Mouse (Mus musculus): Measurements from ENCODE around the gene Npdc1. TPM values are rescaled to one million over a fixed set of nuclear protein-coding genes. Genes with fewer than 3 reads are reported as not detected.

The Npdc1 gene
- polyA plus RNA-seq, 1 experiment from 2014 or later, result 53.7 TPM

GRCm38 (mm10) chr2:25430395-25431233 lies 31.5 kb downstream of the Npdc1 start:
- H3K36me3 ChIP-seq (ENCODE audit: control insufficient read depth, insufficient read depth, low read length), result no peaks in the 10 kb centered on the region
- H3K9ac ChIP-seq (replicated peaks; ENCODE audit: low read depth, low read length), result no peak overlapping the region
- H3K9me3 ChIP-seq (ENCODE audit: control insufficient read depth, low read depth, low read length), result no peaks in the 10 kb centered on the region
- H3K27me3 ChIP-seq (ENCODE audit: control insufficient read depth, insufficient read depth, low read length), result no peaks in the 10 kb centered on the region
- no peak overlapping the region for H3K27ac ChIP-seq (ENCODE audit: low read length)
- no peak for ATAC-seq (ENCODE audit: insufficient number of reproducible peaks, insufficient read depth, low FRiP score, low read depth)
- no peaks in the 10 kb centered on the region for H3K4me1 ChIP-seq (ENCODE audit: control insufficient read depth, insufficient read depth, low read length)
- no peak overlapping the region for H3K4me3 ChIP-seq (ENCODE audit: low read depth, low read length)
- no peak overlapping the region for H3K4me2 ChIP-seq (replicated peaks; ENCODE audit: low read depth, low read length)
- 71% methylated on average over 17 of the region's 17 CpGs for WGBS

GRCm38 (mm10) chr2:25431308-25431855 lies 32.2 kb downstream of the Npdc1 start:
- no peaks in the 10 kb centered on the region for H3K9me3 ChIP-seq (ENCODE audit: control insufficient read depth, low read depth, low read length)
- H3K4me1 ChIP-seq (ENCODE audit: control insufficient read depth, insufficient read depth, low read length), result no peaks in the 10 kb centered on the region
- no peaks in the 10 kb centered on the region for H3K36me3 ChIP-seq (ENCODE audit: control insufficient read depth, insufficient read depth, low read length)
- H3K27me3 ChIP-seq (ENCODE audit: control insufficient read depth, insufficient read depth, low read length), result no peaks in the 10 kb centered on the region
- H3K27ac ChIP-seq (ENCODE audit: low read length), result no peak overlapping the region
- no peak overlapping the region for H3K4me2 ChIP-seq (replicated peaks; ENCODE audit: low read depth, low read length)
- no peak overlapping the region for H3K4me3 ChIP-seq (ENCODE audit: low read depth, low read length)
- H3K9ac ChIP-seq (replicated peaks; ENCODE audit: low read depth, low read length), result no peak overlapping the region
- no peak for ATAC-seq (ENCODE audit: insufficient number of reproducible peaks, insufficient read depth, low FRiP score, low read depth)
- WGBS, result 74% methylated on average over 6 of the region's 6 CpGs

GRCm38 (mm10) chr2:25432326-25433098 lies 33.4 kb downstream of the Npdc1 start:
- no peaks in the 10 kb centered on the region for H3K9me3 ChIP-seq (ENCODE audit: control insufficient read depth, low read depth, low read length)
- no peak overlapping the region for H3K4me3 ChIP-seq (ENCODE audit: low read depth, low read length)
- H3K27ac ChIP-seq (ENCODE audit: low read length), result no peak overlapping the region
- no peak for ATAC-seq (ENCODE audit: insufficient number of reproducible peaks, insufficient read depth, low FRiP score, low read depth)
- no peaks in the 10 kb centered on the region for H3K36me3 ChIP-seq (ENCODE audit: control insufficient read depth, insufficient read depth, low read length)
- H3K9ac ChIP-seq (replicated peaks; ENCODE audit: low read depth, low read length), result no peak overlapping the region
- no peaks in the 10 kb centered on the region for H3K27me3 ChIP-seq (ENCODE audit: control insufficient read depth, insufficient read depth, low read length)
- 77% methylated on average over 11 of the region's 11 CpGs for whole genome bisulfite sequencing
- no peak overlapping the region for H3K4me2 ChIP-seq (replicated peaks; ENCODE audit: low read depth, low read length)
- no peaks in the 10 kb centered on the region for H3K4me1 ChIP-seq (ENCODE audit: control insufficient read depth, insufficient read depth, low read length)

- Histone ChIP-seq H3K4me2 (replicated peaks; ENCODE audit: low read depth, low read length) (no peak overlapping the region), H3K27me3 (ENCODE audit: control insufficient read depth, insufficient read depth, low read length) (no peaks in the 10 kb centered on the region), H3K27ac (ENCODE audit: low read length) (no peak overlapping the region), H3K4me1 (ENCODE audit: control insufficient read depth, insufficient read depth, low read length) (no peaks in the 10 kb centered on the region), H3K36me3 (ENCODE audit: control insufficient read depth, insufficient read depth, low read length) (no peaks in the 10 kb centered on the region), H3K9ac (replicated peaks; ENCODE audit: low read depth, low read length) (no peak overlapping the region), H3K9me3 (ENCODE audit: control insufficient read depth, low read depth, low read length) (no peaks in the 10 kb centered on the region), H3K4me3 (ENCODE audit: low read depth, low read length) (no peak overlapping the region)
- WGBS, result 83% methylated on average over 17 of the region's 17 CpGs
- ATAC-seq (ENCODE audit: insufficient number of reproducible peaks, insufficient read depth, low FRiP score, low read depth), result no peak
These were observed 34.0 kb downstream of the Npdc1 start for GRCm38 (mm10) chr2:25433101-25433500.

GRCm38 (mm10) chr2:25434292-25434691 lies 35.1 kb downstream of the Npdc1 start:
- no peak overlapping the region for H3K27ac ChIP-seq (ENCODE audit: low read length)
- no peak overlapping the region for H3K9ac ChIP-seq (replicated peaks; ENCODE audit: low read depth, low read length)
- H3K4me3 ChIP-seq (ENCODE audit: low read depth, low read length), result no peak overlapping the region
- ATAC-seq (ENCODE audit: insufficient number of reproducible peaks, insufficient read depth, low FRiP score, low read depth), result no peak
- WGBS, result 87% methylated on average over 8 of the region's 8 CpGs
- no peaks in the 10 kb centered on the region for H3K4me1 ChIP-seq (ENCODE audit: control insufficient read depth, insufficient read depth, low read length)
- no peak overlapping the region for H3K4me2 ChIP-seq (replicated peaks; ENCODE audit: low read depth, low read length)
- no peaks in the 10 kb centered on the region for H3K27me3 ChIP-seq (ENCODE audit: control insufficient read depth, insufficient read depth, low read length)
- no peaks in the 10 kb centered on the region for H3K36me3 ChIP-seq (ENCODE audit: control insufficient read depth, insufficient read depth, low read length)
- H3K9me3 ChIP-seq (ENCODE audit: control insufficient read depth, low read depth, low read length), result no peaks in the 10 kb centered on the region

GRCm38 (mm10) chr2:25436286-25436820 lies 37.2 kb downstream of the Npdc1 start:
- Histone ChIP-seq H3K4me2 (replicated peaks; ENCODE audit: low read depth, low read length) (no peak overlapping the region), H3K27ac (ENCODE audit: low read length) (no peak overlapping the region), H3K4me1 (ENCODE audit: control insufficient read depth, insufficient read depth, low read length) (no peaks in the 10 kb centered on the region), H3K36me3 (ENCODE audit: control insufficient read depth, insufficient read depth, low read length) (no peaks in the 10 kb centered on the region), H3K27me3 (ENCODE audit: control insufficient read depth, insufficient read depth, low read length) (no peaks in the 10 kb centered on the region), H3K4me3 (ENCODE audit: low read depth, low read length) (no peak overlapping the region), H3K9me3 (ENCODE audit: control insufficient read depth, low read depth, low read length) (no peaks in the 10 kb centered on the region), H3K9ac (replicated peaks; ENCODE audit: low read depth, low read length) (no peak overlapping the region)
- ATAC-seq (ENCODE audit: insufficient number of reproducible peaks, insufficient read depth, low FRiP score, low read depth), result no peak
- WGBS, result 89% methylated on average over 10 of the region's 10 CpGs

GRCm38 (mm10) chr2:25441067-25441466 lies 41.9 kb downstream of the Npdc1 start:
- H3K9ac ChIP-seq (replicated peaks; ENCODE audit: low read depth, low read length), result no peak overlapping the region
- H3K9me3 ChIP-seq (ENCODE audit: control insufficient read depth, low read depth, low read length), result no peaks in the 10 kb centered on the region
- no peaks in the 10 kb centered on the region for H3K27me3 ChIP-seq (ENCODE audit: control insufficient read depth, insufficient read depth, low read length)
- no peak overlapping the region for H3K4me3 ChIP-seq (ENCODE audit: low read depth, low read length)
- ATAC-seq (ENCODE audit: insufficient number of reproducible peaks, insufficient read depth, low FRiP score, low read depth), result no peak
- H3K27ac ChIP-seq (ENCODE audit: low read length), result no peak overlapping the region
- no peak overlapping the region for H3K4me2 ChIP-seq (replicated peaks; ENCODE audit: low read depth, low read length)
- WGBS, result 88% methylated on average over 20 of the region's 20 CpGs
- H3K4me1 ChIP-seq (ENCODE audit: control insufficient read depth, insufficient read depth, low read length), result no peaks in the 10 kb centered on the region
- H3K36me3 ChIP-seq (ENCODE audit: control insufficient read depth, insufficient read depth, low read length), result no peaks in the 10 kb centered on the region

- H3K36me3 ChIP-seq (ENCODE audit: control insufficient read depth, insufficient read depth, low read length), result no peaks in the 10 kb centered on the region
- H3K4me1 ChIP-seq (ENCODE audit: control insufficient read depth, insufficient read depth, low read length), result no peaks in the 10 kb centered on the region
- H3K4me3 ChIP-seq (ENCODE audit: low read depth, low read length), result no peak overlapping the region
- H3K27me3 ChIP-seq (ENCODE audit: control insufficient read depth, insufficient read depth, low read length), result no peaks in the 10 kb centered on the region
- no peak overlapping the region for H3K4me2 ChIP-seq (replicated peaks; ENCODE audit: low read depth, low read length)
- H3K9me3 ChIP-seq (ENCODE audit: control insufficient read depth, low read depth, low read length), result no peaks in the 10 kb centered on the region
- WGBS, result 90% methylated on average over 14 of the region's 14 CpGs
- no peak overlapping the region for H3K27ac ChIP-seq (ENCODE audit: low read length)
- no peak for ATAC-seq (ENCODE audit: insufficient number of reproducible peaks, insufficient read depth, low FRiP score, low read depth)
- no peak overlapping the region for H3K9ac ChIP-seq (replicated peaks; ENCODE audit: low read depth, low read length)
These were observed 43.5 kb downstream of the Npdc1 start for GRCm38 (mm10) chr2:25442682-25443081.
